Mouse (Mus musculus) liver, embryonic 11.5 days (tissue): ENCODE data around the gene Efcab11. TPM values are rescaled to one million over a fixed set of nuclear protein-coding genes. Genes with fewer than 3 reads are reported as not detected.
"Not testable (repeated sequence)": the region's sequence is repeated elsewhere in the genome, so short reads cannot be mapped to it uniquely, and the experiment has no call there.

Source experiments
- ATAC-seq: fragments of 200-750 bp; cut with Nextera tagmentation; replicated peaks from 2 replicates; pipeline ENCODE4 v1.8.0; 2017; ENCODE audit warnings: moderate number of reproducible peaks, mild to moderate bottlenecking, moderate TSS enrichment, moderate library complexity; ENCODE audit not compliant: low FRiP score
- DNase-seq: peaks from one replicate; pipeline ENCODE4 v3.0.0-alpha.2; 2017; ENCODE audit warnings: low spot score
- H3K27ac ChIP-seq: fragments of 300-500 bp; sonication (generic); 2 replicates; pipeline ENCODE4 v1.5.1; 2014; ENCODE audit warnings: mild to moderate bottlenecking, low read depth, low read length, control low read depth
- H3K27me3 ChIP-seq: fragments of 300-500 bp; sonication (generic); replicated peaks from 2 replicates; pipeline ENCODE4 v1.6.1; 2014; ENCODE audit warnings: low read length, mixed read lengths; ENCODE audit not compliant: control insufficient read depth, insufficient read depth
- H3K36me3 ChIP-seq: fragments of 300-500 bp; sonication (generic); 2 replicates; pipeline ENCODE4 v1.6.1; 2014; ENCODE audit warnings: mild to moderate bottlenecking, low read length, moderate library complexity, mixed read lengths; ENCODE audit not compliant: control insufficient read depth, insufficient read depth
- H3K4me1 ChIP-seq: fragments of 300-500 bp; sonication (generic); replicated peaks from 2 replicates; pipeline ENCODE4 v1.6.1; 2014; ENCODE audit warnings: low read length, mixed read lengths; ENCODE audit not compliant: control insufficient read depth, insufficient read depth
- H3K4me2 ChIP-seq: fragments of 300-500 bp; sonication (generic); 2 replicates; pipeline ENCODE4 v1.6.1; 2014; ENCODE audit warnings: mild to moderate bottlenecking, control low read depth, moderate library complexity
- H3K4me3 ChIP-seq: fragments of 300-500 bp; sonication (generic); 2 replicates; pipeline ENCODE4 v1.5.1; 2014; ENCODE audit warnings: low read depth, low read length, control low read depth
- H3K9ac ChIP-seq: fragments of 300-500 bp; sonication (generic); 2 replicates; pipeline ENCODE4 v1.6.1; 2014; ENCODE audit warnings: low read depth, low read length, control low read depth
- H3K9me3 ChIP-seq: fragments of 300-500 bp; sonication (generic); 2 replicates; pipeline ENCODE4 v1.6.1; 2016; ENCODE audit warnings: low read length, inconsistent platforms, mixed read lengths; ENCODE audit not compliant: control insufficient read depth
- WGBS: fragments of 180-500 bp; shearing (Covaris S2); extraction: QIAGEN DNeasy Blood & Tissue Kit; methylation state at CpG from one replicate; pipeline ENCODE4 v1.1.7; 2014; 5-methylcytosine and 5-hydroxymethylcytosine counted together
- polyA plus RNA-seq: library from polyadenylated mRNA; unstranded; fragments of >200 nt; fragmentation: Nextera tagmentation; extraction: Ambion mirVana; gene quantifications from 2 replicates; pipeline ENCODE4 v1.2.1, GENCODE M21; 2014

Gene Efcab11
- polyA plus RNA-seq, 1 experiment from 2014 or later: 8.9 TPM

DNA sequence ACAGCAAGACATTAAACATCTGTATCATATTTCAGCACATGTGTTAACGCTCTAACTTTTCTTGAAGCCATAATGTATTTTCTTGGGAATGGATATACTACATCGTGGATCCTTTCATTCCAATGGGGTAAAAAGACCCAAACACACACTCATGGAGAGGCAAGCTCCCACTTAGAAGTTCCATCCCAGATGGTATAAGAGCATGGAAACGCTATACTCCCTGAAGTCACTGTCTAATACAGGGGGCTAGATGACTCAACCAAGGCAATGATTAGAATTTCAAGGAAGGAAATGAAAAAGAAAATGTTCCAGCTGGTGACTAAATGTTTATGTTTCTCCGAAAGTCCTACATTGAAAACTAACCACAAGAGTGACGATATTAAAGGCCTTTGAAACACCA, 76.3 kb downstream of the Efcab11 start:
- no peak overlapping the region for H3K4me3 ChIP-seq
- DNase-seq: no peak
- no peak for ATAC-seq
- no peaks in the 10 kb centered on the region for H3K27me3 ChIP-seq
- no peaks in the 10 kb centered on the region for H3K36me3 ChIP-seq
- H3K4me1 ChIP-seq: no peaks in the 10 kb centered on the region
- no peak overlapping the region for H3K9ac ChIP-seq
- H3K27ac ChIP-seq: no peak overlapping the region
- H3K9me3 ChIP-seq: no peaks in the 10 kb centered on the region
- WGBS: 90% methylated on average over 5 of the region's 5 CpGs
- no peak overlapping the region for H3K4me2 ChIP-seq

GRCm38 (mm10) chr12:99806741-99807140, 77.5 kb downstream of the Efcab11 start:
- not testable (repeated sequence) for H3K4me2 ChIP-seq, H3K4me3 ChIP-seq, ATAC-seq, H3K9ac ChIP-seq, H3K36me3 ChIP-seq, H3K27me3 ChIP-seq, H3K4me1 ChIP-seq, H3K27ac ChIP-seq, DNase-seq, H3K9me3 ChIP-seq
- 85% methylated on average over 6 of the region's 7 CpGs for WGBS

DNA sequence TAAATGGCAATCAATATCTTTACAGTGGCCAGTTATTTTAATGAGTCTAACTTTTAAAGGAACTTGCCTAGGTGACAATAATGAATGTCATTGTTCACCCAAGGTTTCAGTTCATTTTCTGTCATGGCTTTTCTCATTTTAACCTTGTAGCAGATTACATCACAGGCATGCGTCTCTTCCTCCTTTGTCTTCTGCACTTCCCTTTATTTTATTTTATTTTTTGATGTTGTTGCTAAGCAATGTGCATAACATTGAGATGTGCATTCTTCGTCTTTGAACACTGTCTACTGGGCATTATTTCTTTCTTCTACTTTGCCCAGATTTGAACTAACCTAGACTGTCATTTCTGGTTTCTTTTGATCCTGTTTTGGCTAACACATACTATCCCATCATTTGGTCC, 88.3 kb downstream of the Efcab11 start:
- no peaks in the 10 kb centered on the region for H3K4me1 ChIP-seq
- no peaks in the 10 kb centered on the region for H3K9me3 ChIP-seq
- no peak for ATAC-seq
- H3K4me3 ChIP-seq: no peak overlapping the region
- 64% methylated on average over 2 of the region's 2 CpGs for WGBS
- H3K4me2 ChIP-seq: no peak overlapping the region
- H3K27me3 ChIP-seq: no peaks in the 10 kb centered on the region
- H3K27ac ChIP-seq: no peak overlapping the region
- DNase-seq: no peak
- H3K9ac ChIP-seq: no peak overlapping the region
- H3K36me3 ChIP-seq: no peaks in the 10 kb centered on the region

DNA sequence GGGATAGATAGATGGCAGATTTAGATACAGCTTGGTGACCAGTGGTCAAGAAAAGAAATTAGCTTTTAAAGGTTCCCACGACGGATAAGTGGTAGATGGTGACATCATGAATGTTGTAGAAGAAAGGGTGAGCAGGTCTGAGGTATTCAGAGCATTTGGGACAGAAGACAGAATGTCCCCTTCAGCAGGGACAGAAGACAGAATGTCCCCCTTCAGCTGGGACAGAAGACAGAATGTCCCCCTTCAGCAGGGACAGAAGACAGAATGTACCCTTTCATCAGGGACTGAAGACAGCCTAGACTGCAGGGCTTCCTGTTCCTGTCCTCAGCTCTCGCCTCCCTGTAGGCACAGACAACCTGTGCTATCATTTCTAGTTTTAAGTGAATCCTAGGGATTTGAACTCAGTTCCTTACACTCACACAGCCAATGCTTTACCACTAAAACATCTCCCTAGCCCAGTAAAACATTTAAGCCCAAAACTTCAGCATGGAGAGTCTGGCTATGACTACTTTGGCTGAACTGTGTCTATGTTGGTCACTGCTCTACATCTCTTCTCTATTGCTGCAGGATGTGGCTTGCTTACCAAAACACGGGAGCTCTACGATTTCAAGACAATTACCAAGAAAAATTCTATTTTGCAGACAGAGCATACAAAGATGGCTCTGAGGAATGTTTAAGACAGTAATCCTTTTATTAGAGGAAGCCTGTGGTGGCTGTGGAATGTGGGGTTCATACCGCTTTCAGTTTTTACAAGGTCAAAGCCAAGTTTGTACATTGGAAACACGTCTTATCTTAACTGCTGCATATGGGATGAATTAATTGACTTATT, 89.2 kb downstream of the Efcab11 start:
- Histone ChIP-seq H3K27ac (no peak overlapping the region), H3K9me3 (no peaks in the 10 kb centered on the region), H3K27me3 (no peaks in the 10 kb centered on the region), H3K9ac (no peak overlapping the region), H3K4me2 (no peak overlapping the region), H3K4me1 (no peaks in the 10 kb centered on the region), H3K36me3 (no peaks in the 10 kb centered on the region), H3K4me3 (no peak overlapping the region)
- ATAC-seq (no peak), DNase-seq (no peak)
- WGBS: 69% methylated on average over 7 of the region's 7 CpGs

DNA sequence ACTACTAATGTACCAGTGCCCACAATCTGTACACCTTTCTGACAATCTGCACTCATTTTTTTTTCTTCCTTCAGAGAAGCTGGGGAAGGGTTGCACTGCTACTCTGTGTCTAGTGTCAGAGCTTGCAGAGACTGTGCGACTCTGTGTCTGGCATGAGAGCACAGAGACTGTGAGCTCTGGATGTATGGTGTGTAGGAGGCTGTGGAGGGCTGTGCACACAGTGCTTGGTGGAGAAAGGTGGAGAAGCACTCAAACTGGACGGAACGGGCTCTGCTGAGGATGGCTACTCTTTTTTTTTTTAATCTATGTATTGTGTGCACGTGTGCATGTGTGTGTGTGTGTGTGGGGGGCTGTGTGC, 90.1 kb downstream of the Efcab11 start:
- Histone ChIP-seq H3K36me3 (no peaks in the 10 kb centered on the region), H3K27me3 (no peaks in the 10 kb centered on the region), H3K4me2 (no peak overlapping the region), H3K4me1 (no peaks in the 10 kb centered on the region), H3K4me3 (no peak overlapping the region), H3K27ac (no peak overlapping the region), H3K9ac (no peak overlapping the region), H3K9me3 (no peaks in the 10 kb centered on the region)
- ATAC-seq (no peak), DNase-seq (no peak)
- WGBS: 79% methylated on average over 4 of the region's 4 CpGs

- H3K27ac ChIP-seq: no peak overlapping the region
- H3K36me3 ChIP-seq: no peaks in the 10 kb centered on the region
- no peak for DNase-seq
- H3K27me3 ChIP-seq: no peaks in the 10 kb centered on the region
- no peak overlapping the region for H3K9ac ChIP-seq
- no peaks in the 10 kb centered on the region for H3K9me3 ChIP-seq
- H3K4me1 ChIP-seq: no peaks in the 10 kb centered on the region
- WGBS: 61% methylated on average over 10 of the region's 10 CpGs
- no peak overlapping the region for H3K4me2 ChIP-seq
- H3K4me3 ChIP-seq: no peak overlapping the region
- ATAC-seq: no peak
Measured at GRCm38 (mm10) chr12:99793465-99794157, 90.6 kb downstream of the Efcab11 start.

DNA sequence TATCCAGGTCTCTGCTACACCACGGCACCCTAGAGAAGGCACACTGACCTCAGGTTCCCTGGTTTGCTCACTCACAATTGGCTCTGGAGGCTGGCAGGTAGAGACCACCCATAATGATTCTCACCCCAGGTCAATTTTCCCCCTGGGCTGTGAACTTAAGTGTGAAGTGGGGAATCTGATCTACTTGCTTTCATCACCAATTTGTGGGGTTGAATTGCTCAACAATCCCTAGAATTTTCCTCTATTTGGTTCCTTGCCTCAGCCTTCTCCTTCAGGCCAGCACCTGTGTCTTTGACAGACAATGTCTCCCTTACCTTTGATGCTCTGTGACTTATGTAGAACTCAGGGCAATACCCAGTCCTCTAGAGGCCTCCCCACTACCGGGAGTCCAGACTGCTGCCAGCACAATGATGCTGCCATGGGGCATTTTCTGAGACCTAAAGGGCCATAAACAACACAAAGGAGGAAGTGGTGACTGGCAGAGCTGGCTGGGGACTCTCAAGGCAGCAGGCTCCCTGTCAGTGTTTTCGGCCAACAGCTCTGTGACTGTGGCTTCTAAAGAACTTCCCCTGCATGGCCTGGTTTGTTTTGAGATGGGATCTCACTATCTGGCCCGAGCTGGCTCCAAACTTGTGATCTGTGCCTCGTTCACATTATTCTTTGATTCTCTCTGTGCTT, 94.8 kb downstream of the Efcab11 start:
- WGBS: 41% methylated on average over 5 of the region's 5 CpGs
- H3K27ac ChIP-seq: no peak overlapping the region
- DNase-seq (no peak), ATAC-seq (no peak)
- H3K4me3 ChIP-seq: no peak overlapping the region
- H3K27me3 ChIP-seq: no peaks in the 10 kb centered on the region
- H3K9ac ChIP-seq: no peak overlapping the region
- H3K9me3 ChIP-seq: no peaks in the 10 kb centered on the region
- no peaks in the 10 kb centered on the region for H3K4me1 ChIP-seq
- no peak overlapping the region for H3K4me2 ChIP-seq
- H3K36me3 ChIP-seq: no peaks in the 10 kb centered on the region

- Histone ChIP-seq H3K4me1 (no peaks in the 10 kb centered on the region), H3K36me3 (no peaks in the 10 kb centered on the region), H3K4me2 (no peak overlapping the region), H3K4me3 (no peak overlapping the region), H3K9ac (no peak overlapping the region), H3K27me3 (no peaks in the 10 kb centered on the region), H3K9me3 (no peaks in the 10 kb centered on the region), H3K27ac (no peak overlapping the region)
- 87% methylated on average over 5 of the region's 5 CpGs for WGBS
- ATAC-seq: no peak
- no peak for DNase-seq
Measured at GRCm38 (mm10) chr12:99781774-99782173, 102.5 kb downstream of the Efcab11 start.
